Mouse (Mus musculus): ENCODE measurements around the gene Krt86.

DNA sequence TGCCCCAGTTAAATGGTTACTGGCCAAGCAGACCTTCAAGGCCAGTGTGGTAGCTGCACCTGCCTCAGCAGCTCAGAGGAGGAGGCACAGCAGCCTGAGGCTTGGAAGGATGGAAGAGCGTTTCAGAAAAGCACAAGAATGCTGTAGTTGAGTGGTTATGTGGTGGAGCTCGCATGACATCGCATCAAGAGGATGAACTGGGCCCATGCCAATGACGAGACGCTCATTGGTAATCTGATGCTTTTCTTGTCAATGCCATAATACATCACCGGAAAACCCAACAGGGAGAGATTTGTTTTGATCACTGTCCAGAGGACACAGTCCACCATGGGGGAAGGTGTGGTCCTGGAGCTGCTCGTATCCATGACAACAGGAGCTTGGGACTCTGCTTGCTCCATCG lies 22.0 kb downstream of the Krt86 start:
- TF ChIP-seq POLR2A (IDR thresholded peaks at IDR 0.05; ENCODE audit: low read depth, low read length), result no peak
- TF ChIP-seq CTCF (conservative IDR thresholded peaks at IDR 0.05; ENCODE audit: insufficient read depth, insufficient read length, low read depth, low read length), result no peak
